Comparison of ENCODE assay signal across 1 mouse cellular context in the genomic region with DNA sequence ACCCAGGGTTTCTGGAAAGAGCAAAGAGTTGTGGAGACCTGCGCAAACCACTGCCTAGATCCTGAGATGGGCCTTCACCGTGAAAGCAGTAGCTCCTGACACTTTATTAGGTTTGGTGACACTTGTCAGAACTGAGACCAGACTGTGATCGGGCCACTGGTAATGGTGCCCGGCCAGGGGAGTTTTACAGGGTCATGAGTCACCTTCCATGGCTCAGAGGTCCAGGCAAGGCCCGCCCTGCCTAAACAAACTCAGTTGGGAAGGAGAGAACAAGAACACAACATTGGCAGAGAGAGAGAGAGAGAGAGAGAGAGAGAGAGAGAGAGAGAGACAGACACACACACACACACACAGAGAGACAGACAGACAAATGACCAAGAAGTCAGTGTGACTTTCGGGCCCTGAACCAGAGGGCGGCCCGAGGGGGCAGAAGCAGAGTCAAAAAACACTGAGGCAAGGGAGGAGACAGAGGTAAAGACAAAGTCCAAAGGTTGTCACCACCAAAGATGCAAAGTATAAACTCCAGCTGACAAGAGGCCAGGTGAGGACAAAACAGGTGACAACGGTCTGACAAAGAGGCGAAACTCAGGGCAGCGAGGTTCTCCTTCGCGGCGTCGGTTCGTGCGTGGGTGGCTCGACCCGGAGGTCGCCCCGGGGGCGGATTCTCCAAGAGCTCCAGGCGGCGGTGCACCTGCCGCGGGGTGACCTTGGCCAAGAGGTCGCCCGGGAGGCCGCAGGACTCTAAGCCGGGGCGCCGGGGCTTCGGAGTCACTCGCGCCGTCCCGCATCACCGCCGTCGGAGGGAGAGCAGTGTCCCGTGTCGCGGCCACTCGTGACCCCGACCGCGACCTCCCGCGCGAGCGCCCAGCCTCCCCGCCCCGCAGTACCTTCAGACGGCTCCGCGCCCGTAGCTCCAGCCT.
TF ChIP-seq lines count a peak whose summit lies in the region.

No protein-coding gene starts in this region.

TF ChIP-seq in CH12.LX, 34 proteins besides CTCF, POLR2A, EP300 and RAD21:
- 0 out of 2 replicates have a peak, but pooled peaks have one; percentile 67 for TF ChIP-seq ZMIZ1 (IDR thresholded peaks at IDR 0.05; ENCODE audit: low read depth, low read length)
- no peak for TF ChIP-seq RCOR1 (conservative IDR thresholded peaks at IDR 0.05; ENCODE audit: low read depth, low read length)
- TF ChIP-seq IRF4 (IDR thresholded peaks at IDR 0.05; ENCODE audit: low read depth, low read length): 0 out of 2 replicates have a peak, but pooled peaks have one; percentile 8
- no peak for TF ChIP-seq MAFK (IDR thresholded peaks at IDR 0.05; ENCODE audit: insufficient replicate concordance, low read length)
- peak; percentile 45; the same call in 1 of the 2 replicates for TF ChIP-seq SIN3A (IDR thresholded peaks at IDR 0.05; ENCODE audit: low read length)
- TF ChIP-seq ZC3H11A (IDR thresholded peaks at IDR 0.05; ENCODE audit: low read depth, low read length): no peak
- TF ChIP-seq UBTF (IDR thresholded peaks at IDR 0.05; ENCODE audit: low read depth, low read length): 0 out of 2 replicates have a peak, but pooled peaks have one; percentile 41
TF ChIP-seq in CH12.LX: peak in this region for 4.
